Mouse (Mus musculus) embryonic fibroblast, embryonic 13.5 days (primary cell): ENCODE results near the gene Nt5c3. TPM values are rescaled to one million over a fixed set of nuclear protein-coding genes. Genes with fewer than 3 reads are reported as not detected.

Source experiments
- H3K27ac ChIP-seq: 2 replicates; pipeline ENCODE4 v1.5.1; 2012; ENCODE audit warnings: low read length, control low read depth, inconsistent platforms; ENCODE audit not compliant: insufficient read depth
- H3K4me1 ChIP-seq: 2 replicates; pipeline ENCODE4 v1.6.1; 2011; ENCODE audit warnings: low read length; ENCODE audit not compliant: control insufficient read depth, insufficient read depth
- H3K4me3 ChIP-seq: 2 replicates; pipeline ENCODE4 v1.5.1; 2011; ENCODE audit warnings: mild to moderate bottlenecking, control low read depth, low read length; ENCODE audit not compliant: insufficient read depth
- CTCF ChIP-seq: IDR thresholded peaks from 2 replicates; pipeline ENCODE4 v1.5.1; 2011; ENCODE audit warnings: mild to moderate bottlenecking, control low read depth, low read length, moderate library complexity, borderline replicate concordance; ENCODE audit not compliant: insufficient read depth
- POLR2A ChIP-seq: IDR thresholded peaks from 2 replicates; pipeline ENCODE4 v1.6.1; 2011; ENCODE audit warnings: low read depth, mild to moderate bottlenecking, control low read depth, low read length, moderate library complexity
- polyA plus RNA-seq: library from polyadenylated mRNA; stranded (reverse); fragments of >200 nt; gene quantifications from 2 replicates; pipeline ENCODE4 v1.2.4, GENCODE M21; 2011; ENCODE audit warnings: low read depth; ENCODE audit not compliant: missing spikeins, insufficient read length

The Nt5c3 gene
- polyA plus RNA-seq = 17.3 and 27.0 TPM in 2 replicates

DNA sequence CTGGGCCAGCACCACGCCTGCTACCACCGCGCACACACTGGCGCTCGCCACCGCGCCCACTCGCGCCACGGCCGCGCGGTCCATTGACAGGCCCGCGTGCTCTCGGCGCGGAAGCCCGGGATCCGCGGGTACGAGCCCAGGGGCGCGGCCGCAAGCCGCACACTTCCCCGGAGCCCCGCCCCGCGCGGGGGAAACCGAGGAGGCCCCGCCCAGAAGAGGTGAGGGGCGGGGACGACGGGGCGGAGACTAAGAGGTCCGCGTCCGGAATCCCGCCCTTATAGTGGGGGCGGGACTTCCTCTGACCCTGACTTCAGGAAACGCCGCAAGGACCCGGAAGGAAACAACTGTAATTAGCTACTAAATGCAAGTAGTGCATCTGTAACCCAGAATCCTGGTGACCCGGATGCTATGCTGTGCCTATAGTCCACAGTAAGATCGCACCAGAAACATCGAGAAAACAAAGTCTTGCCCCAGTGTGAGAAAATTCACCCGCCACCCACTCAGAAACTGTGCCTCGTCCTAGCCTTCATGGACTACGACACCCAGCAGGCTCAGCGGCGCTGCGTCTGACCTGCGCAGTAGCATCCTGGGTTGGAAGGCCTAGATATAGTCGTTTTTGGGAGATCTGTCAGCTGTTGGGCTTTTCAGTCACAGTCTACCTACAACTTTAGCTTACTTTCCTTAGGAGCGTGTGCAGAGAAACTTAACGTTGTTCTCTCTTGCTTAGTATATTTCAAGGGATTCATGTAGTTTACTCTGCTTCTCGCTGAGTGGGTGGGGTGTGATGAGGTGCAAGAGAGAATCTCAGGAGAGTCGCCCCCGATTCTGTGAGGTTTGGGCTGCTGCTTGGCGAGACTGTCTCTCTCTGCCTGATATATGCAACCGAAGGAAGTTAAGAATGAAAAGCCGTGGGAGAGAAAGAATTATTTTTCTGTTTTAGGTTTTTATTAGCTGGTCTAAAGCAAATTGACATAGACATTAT is at the start of gene Nt5c3, which contains the start of gene Vmn1r4:
Nt5c3 (minus strand) TSS at position 207 of the 982 bp plus-strand sequence.
Vmn1r4 (plus strand) TSS at position 290 of the 982 bp plus-strand sequence.
- TF ChIP-seq POLR2A (peak; percentile 80), CTCF (no peak)
- Histone ChIP-seq H3K27ac (peak within 1 kb of the TSS; percentile 87), H3K4me3 (peak within 1 kb of the TSS; percentile 82), H3K4me1 (no peaks in the 10 kb centered on the region)

DNA sequence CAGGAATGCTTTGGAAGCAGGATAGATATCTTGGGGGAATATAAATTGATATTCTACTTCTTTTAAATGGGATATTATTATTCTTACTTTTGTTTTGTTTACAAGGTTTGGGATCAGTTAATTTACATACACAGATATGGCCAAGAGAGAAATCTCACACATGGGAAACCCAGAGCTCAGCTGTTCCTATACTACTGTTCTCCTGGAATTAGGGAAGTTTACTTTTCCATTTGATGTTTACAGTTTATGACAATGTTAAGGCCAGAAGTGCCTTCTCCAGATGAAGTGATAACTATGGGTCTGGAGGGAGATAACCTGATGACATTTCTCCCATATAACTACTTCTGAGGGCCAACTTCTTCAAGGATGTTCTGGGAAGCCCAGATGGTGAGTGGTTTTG is 46.2 kb upstream of the Nt5c3 start, which contains the start of gene Vmn1r5:
Vmn1r5 (plus strand) TSS at position 301 of the 400 bp plus-strand sequence.
- no peak for TF ChIP-seq POLR2A
- TF ChIP-seq CTCF = no peak
- Histone ChIP-seq H3K27ac (no peak within 1 kb of the TSS), H3K4me3 (no peak within 1 kb of the TSS), H3K4me1 (no peaks in the 10 kb centered on the region)

GRCm38 (mm10) chr6:56956436-56956835 is 32.7 kb upstream of the Nt5c3 start:
- no peak for TF ChIP-seq CTCF
- no peak for TF ChIP-seq POLR2A
- Histone ChIP-seq H3K4me3 (no peak overlapping the region), H3K4me1 (no peaks in the 10 kb centered on the region), H3K27ac (no peak overlapping the region)

- H3K4me3 ChIP-seq = no peak overlapping the region
These were observed 10.6 kb upstream of the Nt5c3 start for GRCm38 (mm10) chr6:56934366-56934765.

DNA sequence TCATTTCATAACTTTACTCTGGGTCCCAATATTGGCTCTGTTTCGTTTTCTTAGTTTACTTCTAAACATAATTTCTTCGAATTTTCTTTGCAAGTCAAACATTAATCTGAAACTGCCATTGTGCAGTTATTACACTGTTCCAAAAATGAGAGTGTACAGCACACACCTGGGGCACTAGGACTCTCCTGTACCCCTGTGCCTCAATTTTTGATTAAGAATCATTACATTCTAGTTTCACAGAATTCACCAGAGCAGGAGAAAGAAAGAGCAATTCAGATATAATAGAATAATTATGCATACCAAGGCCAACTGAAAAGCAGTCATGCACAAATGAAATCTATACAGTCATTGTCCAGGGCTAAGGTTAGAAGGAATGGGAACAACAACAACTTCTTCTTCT is 8.7 kb upstream of the Nt5c3 start:
- H3K4me1 ChIP-seq = no peaks in the 10 kb centered on the region
- TF ChIP-seq POLR2A (no peak), CTCF (no peak)
- H3K27ac ChIP-seq = no peak overlapping the region
- no peak overlapping the region for H3K4me3 ChIP-seq

More at GRCm38 (mm10) chr6:56934366-56934765, 10.6 kb upstream of the Nt5c3 start:
- TF ChIP-seq CTCF = no peak
- no peak for TF ChIP-seq POLR2A
- Histone ChIP-seq H3K27ac (no peak overlapping the region), H3K4me1 (no peaks in the 10 kb centered on the region)

- H3K4me1 ChIP-seq = no peaks in the 10 kb centered on the region
These were observed 8.1 kb upstream of the Nt5c3 start for GRCm38 (mm10) chr6:56931648-56932415.

DNA sequence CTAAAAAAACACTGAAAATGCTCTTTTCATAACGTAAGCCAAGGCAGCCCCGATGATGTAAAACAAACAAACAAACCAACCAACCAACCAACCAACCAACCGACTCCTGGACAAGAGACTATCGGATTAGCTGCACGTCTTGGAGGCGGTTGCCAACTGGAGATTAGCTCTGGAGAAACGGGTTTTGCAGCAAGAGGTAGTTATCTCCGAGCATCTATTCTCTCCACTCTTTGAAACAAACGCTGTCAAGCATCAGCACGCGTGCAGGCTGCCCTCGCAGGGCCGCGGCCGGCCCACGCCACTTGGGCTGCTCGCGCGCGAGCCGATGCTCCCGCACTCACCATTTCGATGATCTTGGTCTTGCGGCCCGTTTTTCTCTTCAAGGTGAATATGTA is 404 bp downstream of the Nt5c3 start:
- H3K27ac ChIP-seq = no peak overlapping the region
- TF ChIP-seq POLR2A (no peak), CTCF (no peak)

More at GRCm38 (mm10) chr6:56931648-56932415, 8.1 kb upstream of the Nt5c3 start:
- Histone ChIP-seq H3K4me3 (no peak overlapping the region), H3K27ac (no peak overlapping the region)
- TF ChIP-seq POLR2A (no peak), CTCF (no peak)

DNA sequence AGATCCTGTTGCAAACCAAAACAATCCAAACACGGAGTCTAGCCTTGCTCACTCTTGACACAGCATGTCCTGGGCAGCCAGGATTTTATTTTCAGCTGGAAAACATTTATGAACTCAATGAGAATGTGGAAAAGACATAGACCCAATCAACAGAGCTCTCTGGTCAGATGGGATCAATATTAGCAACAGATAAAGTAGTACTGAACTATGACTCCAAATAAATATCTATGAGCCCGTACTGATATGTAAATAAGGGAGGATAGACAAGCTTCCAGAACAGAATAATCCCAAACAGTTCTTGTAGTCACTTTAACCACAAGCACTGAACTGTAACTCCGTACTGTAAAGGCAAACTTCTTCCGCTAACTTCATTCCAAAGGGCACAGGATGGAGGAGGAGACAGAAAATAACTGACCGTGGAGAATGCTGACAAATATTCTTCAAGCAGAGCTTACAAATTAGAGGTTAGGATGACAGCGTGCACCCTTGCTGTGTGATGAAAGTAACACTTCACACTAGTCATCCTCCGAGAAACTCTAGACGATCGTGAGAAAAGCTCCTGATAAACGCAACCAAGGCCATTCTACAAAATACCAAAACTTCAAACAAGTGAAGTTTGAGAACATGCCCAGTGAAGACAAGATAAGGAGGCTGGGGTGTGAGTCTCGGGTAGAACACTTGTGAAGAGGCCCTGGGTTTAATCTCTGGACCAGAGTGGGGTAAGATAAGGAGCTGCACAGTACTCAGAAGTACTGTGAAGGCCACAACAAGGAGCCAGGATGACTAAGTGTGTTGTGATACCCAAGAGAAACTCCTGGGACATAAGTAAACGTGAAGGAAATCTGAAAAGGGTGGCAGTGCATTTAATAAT is 3.3 kb downstream of the Nt5c3 start:
- Histone ChIP-seq H3K4me3 (no peak overlapping the region), H3K27ac (no peak overlapping the region), H3K4me1 (no peaks in the 10 kb centered on the region)
- no peak for TF ChIP-seq CTCF
- TF ChIP-seq POLR2A = no peak

More for the DNA sequence above, 404 bp downstream of the Nt5c3 start:
- H3K4me1 ChIP-seq = no peaks in the 10 kb centered on the region
- peak overlapping the region; percentile 82 for H3K4me3 ChIP-seq

- Histone ChIP-seq H3K4me1 (no peaks in the 10 kb centered on the region), H3K4me3 (no peak overlapping the region), H3K27ac (no peak overlapping the region)
- TF ChIP-seq POLR2A (no peak), CTCF (no peak)
These were observed 4.2 kb downstream of the Nt5c3 start for GRCm38 (mm10) chr6:56919330-56920044.
